In genomic region chr2:93333817-93334731, GRCm38 (mm10) we compare ENCODE assay signal across 8 mouse cellular contexts. TPM values are rescaled to one million over a fixed set of nuclear protein-coding genes. Genes with fewer than 3 reads are reported as not detected.
A peak's percentile ranks its signal among the peaks of the same experiment; 100 is the strongest.
DNase-seq lines count a peak whose midpoint lies in the region; ATAC-seq and TF ChIP-seq lines count a peak whose summit lies in the region.

Gene Tspan18, minus strand, starts transcription at chr2:93334505.

- no peaks in the 10 kb centered on the region for H3K4me1 ChIP-seq in bone marrow macrophage, adult 2 months (ENCODE audit: control insufficient read depth, insufficient read depth, low read length)
- H3K4me1 ChIP-seq in embryonic facial prominence, embryonic 14.5 days (ENCODE audit: control insufficient read depth, insufficient read depth, low read length), result no peaks in the 10 kb centered on the region; the same call in 1 of the 2 replicates
- peaks cover 38% of the 10 kb centered on the region for H3K4me1 ChIP-seq in heart, embryonic 11.5 days (ENCODE audit: control insufficient read depth, insufficient read depth, low read length)
- peaks cover 27% of the 10 kb centered on the region for H3K4me1 ChIP-seq in kidney, embryonic 14.5 days (ENCODE audit: control insufficient read depth, insufficient read depth, low read length)
- H3K4me1 ChIP-seq in liver, embryonic 14.5 days (replicated peaks; ENCODE audit: control insufficient read depth in 2 of 2, insufficient read depth in 2 of 2, low read length in 1 of 2), result peaks cover 3 to 5% of the 10 kb centered on the region in 2 experiments; a peak in 2 of 4 replicates
- peaks cover 19% of the 10 kb centered on the region for H3K4me1 ChIP-seq in neural tube, embryonic 11.5 days (ENCODE audit: control insufficient read depth, insufficient read depth, low read length)
- H3K4me1 ChIP-seq in stomach, postnatal 0 days (replicated peaks; ENCODE audit: control insufficient read depth, insufficient read depth), result no peaks in the 10 kb centered on the region

- H3K36me3 ChIP-seq in embryonic facial prominence, embryonic 14.5 days (ENCODE audit: control insufficient read depth, insufficient read depth, low read length), result no peaks in the 10 kb centered on the region
- no peaks in the 10 kb centered on the region for H3K36me3 ChIP-seq in heart, embryonic 11.5 days (ENCODE audit: control insufficient read depth, insufficient read depth, low read length)
- H3K36me3 ChIP-seq in kidney, embryonic 14.5 days (ENCODE audit: control insufficient read depth, insufficient read depth, low read length), result no peaks in the 10 kb centered on the region; the same call in 1 of the 2 replicates
- no peaks in the 10 kb centered on the region for H3K36me3 ChIP-seq in liver, embryonic 14.5 days (replicated peaks; ENCODE audit: control insufficient read depth, insufficient read depth, low read depth)
- H3K36me3 ChIP-seq in neural tube, embryonic 11.5 days (ENCODE audit: control insufficient read depth, insufficient read depth, low read length), result no peaks in the 10 kb centered on the region
- no peaks in the 10 kb centered on the region; the same call in 1 of the 2 replicates for H3K36me3 ChIP-seq in stomach, postnatal 0 days (ENCODE audit: control insufficient read depth, insufficient read depth, low read length)

- no peak within 1 kb of the TSS for H3K27ac ChIP-seq in bone marrow macrophage, adult 2 months (ENCODE audit: insufficient read depth, low read depth, low read length)
- H3K27ac ChIP-seq in embryonic facial prominence, embryonic 14.5 days (replicated peaks; ENCODE audit: low read depth, low read length), result peak within 1 kb of the TSS; percentile 6; the same call in 1 of the 2 replicates
- H3K27ac ChIP-seq in heart, embryonic 11.5 days (ENCODE audit: low read depth, low read length), result peak within 1 kb of the TSS; percentile 90
- peak within 1 kb of the TSS; percentile 84 for H3K27ac ChIP-seq in kidney, embryonic 14.5 days (ENCODE audit: low read depth, low read length)
- no peak within 1 kb of the TSS for H3K27ac ChIP-seq in liver, embryonic 14.5 days
- H3K27ac ChIP-seq in neural tube, embryonic 11.5 days (ENCODE audit: low read depth, low read length), result peak within 1 kb of the TSS; percentile 82
- peak within 1 kb of the TSS; percentile 81 for H3K27ac ChIP-seq in stomach, postnatal 0 days (replicated peaks)

- H3K9ac ChIP-seq in embryonic facial prominence, embryonic 14.5 days (ENCODE audit: low read depth, low read length), result peak within 1 kb of the TSS; percentile 74
- peak within 1 kb of the TSS; percentile 84 for H3K9ac ChIP-seq in heart, embryonic 11.5 days (ENCODE audit: low read depth, low read length)
- H3K9ac ChIP-seq in kidney, embryonic 14.5 days (ENCODE audit: low read depth, low read length), result peak within 1 kb of the TSS; percentile 83
- H3K9ac ChIP-seq in liver, embryonic 14.5 days (replicated peaks), result peak within 1 kb of the TSS; percentile 41
- H3K9ac ChIP-seq in neural tube, embryonic 11.5 days (ENCODE audit: low read length), result peak within 1 kb of the TSS; percentile 79
- peak within 1 kb of the TSS; percentile 67 for H3K9ac ChIP-seq in stomach, postnatal 0 days (ENCODE audit: low read length)

- peak within 1 kb of the TSS; percentile 59 for H3K4me3 ChIP-seq in bone marrow macrophage, adult 2 months (ENCODE audit: insufficient read depth, low read length)
- peak within 1 kb of the TSS; percentile 63 for H3K4me3 ChIP-seq in embryonic facial prominence, embryonic 14.5 days (ENCODE audit: low read depth, low read length)
- peak within 1 kb of the TSS; percentile 75 for H3K4me3 ChIP-seq in heart, embryonic 11.5 days (ENCODE audit: low read depth, low read length)
- peak within 1 kb of the TSS; percentile 82 for H3K4me3 ChIP-seq in kidney, embryonic 14.5 days (ENCODE audit: low read length)
- peak within 1 kb of the TSS; percentile 49 to 59 for H3K4me3 ChIP-seq in liver, embryonic 14.5 days (ENCODE audit: insufficient read depth in 1 of 2, low read depth in 2 of 2, low read length in 2 of 2)
- H3K4me3 ChIP-seq in neural tube, embryonic 11.5 days (ENCODE audit: low read depth, low read length), result peak within 1 kb of the TSS; percentile 89
- peak within 1 kb of the TSS; percentile 69 for H3K4me3 ChIP-seq in stomach, postnatal 0 days (ENCODE audit: low read depth, low read length)

- TF ChIP-seq EP300 in liver, embryonic 14.5 days (IDR thresholded peaks at IDR 0.05; ENCODE audit: low read depth), result no peak
- TF ChIP-seq EP300 in stomach, postnatal 0 days (optimal IDR thresholded peaks at IDR 0.05), result no peak

- no peaks in the 10 kb centered on the region for H3K27me3 ChIP-seq in embryonic facial prominence, embryonic 14.5 days (replicated peaks; ENCODE audit: control insufficient read depth, insufficient read depth, low read length)
- no peaks in the 10 kb centered on the region for H3K27me3 ChIP-seq in heart, embryonic 11.5 days (ENCODE audit: control insufficient read depth, insufficient read depth, low read length)
- no peaks in the 10 kb centered on the region for H3K27me3 ChIP-seq in kidney, embryonic 14.5 days (ENCODE audit: control insufficient read depth, insufficient read depth, low read length)
- peaks cover 9% of the 10 kb centered on the region for H3K27me3 ChIP-seq in liver, embryonic 14.5 days (ENCODE audit: control insufficient read depth, insufficient read depth, low read length)
- H3K27me3 ChIP-seq in neural tube, embryonic 11.5 days (ENCODE audit: control insufficient read depth, insufficient read depth, low read length), result no peaks in the 10 kb centered on the region
- H3K27me3 ChIP-seq in stomach, postnatal 0 days (ENCODE audit: control insufficient read depth, insufficient read depth, low read length), result no peaks in the 10 kb centered on the region

- DNase-seq in B cell, adult 2 months, result peak; percentile 34 to 43
- peak; percentile 87 for DNase-seq in embryonic facial prominence, embryonic 14.5 days (ENCODE audit: low spot score)
- DNase-seq in liver, embryonic 14.5 days (ENCODE audit: low read depth in 3 of 3, low spot score in 3 of 3), result peak; percentile 42 to 53 (median 52)
- DNase-seq in neural tube, embryonic 11.5 days (ENCODE audit: low spot score), result peak; percentile 89
- peak; percentile 89 for DNase-seq in stomach, postnatal 0 days (ENCODE audit: low spot score)

- TF ChIP-seq CTCF in bone marrow macrophage, adult 2 months (IDR thresholded peaks at IDR 0.05; ENCODE audit: low read depth, low read length), result no peak; the same call in 1 of the 2 replicates
- 0 out of 2 replicates have a peak, but pooled peaks have one; percentile 5 for TF ChIP-seq CTCF in liver, embryonic 14.5 days (IDR thresholded peaks at IDR 0.05; ENCODE audit: low read depth)
- no peak for TF ChIP-seq CTCF in stomach, postnatal 0 days (IDR thresholded peaks at IDR 0.05; ENCODE audit: low read depth)

- H3K9me3 ChIP-seq in embryonic facial prominence, embryonic 14.5 days (ENCODE audit: control insufficient read depth, low read length), result no peaks in the 10 kb centered on the region
- H3K9me3 ChIP-seq in heart, embryonic 11.5 days (replicated peaks; ENCODE audit: control insufficient read depth, low read length), result no peaks in the 10 kb centered on the region
- H3K9me3 ChIP-seq in kidney, embryonic 14.5 days (ENCODE audit: control insufficient read depth, low read length), result 0 out of 2 replicates have a peak, but pooled peaks cover 3% of the 10 kb centered on the region
- H3K9me3 ChIP-seq in liver, embryonic 14.5 days (ENCODE audit: control insufficient read depth, low read length), result no peaks in the 10 kb centered on the region
- H3K9me3 ChIP-seq in neural tube, embryonic 11.5 days (ENCODE audit: control insufficient read depth, low read length), result no peaks in the 10 kb centered on the region
- no peaks in the 10 kb centered on the region for H3K9me3 ChIP-seq in stomach, postnatal 0 days (ENCODE audit: control insufficient read depth, low read length)

- TF ChIP-seq POLR2A in bone marrow macrophage, adult 2 months (IDR thresholded peaks at IDR 0.05; ENCODE audit: borderline replicate concordance, low read depth, low read length), result no peak

- under 1% methylated on average over 27 of the region's 95 CpGs for WGBS in embryonic facial prominence, embryonic 14.5 days
- under 1% methylated on average over 89 of the region's 95 CpGs for WGBS in heart, embryonic 11.5 days (ENCODE audit: insufficient replicate concordance)
- WGBS in kidney, embryonic 14.5 days, result under 1% methylated on average over 71 of the region's 95 CpGs
- under 1% methylated on average over 95 of the region's 95 CpGs for WGBS in liver, embryonic 14.5 days (ENCODE audit: insufficient replicate concordance)
- under 1% methylated on average over 89 of the region's 95 CpGs for WGBS in neural tube, embryonic 11.5 days
- under 1% methylated on average over 93 of the region's 95 CpGs for WGBS in stomach, postnatal 0 days

- peak; percentile 85 for ATAC-seq in embryonic facial prominence, embryonic 14.5 days (ENCODE audit: low read depth)
- peak; percentile 82 for ATAC-seq in heart, embryonic 11.5 days (replicated peaks; ENCODE audit: insufficient number of reproducible peaks, low FRiP score, low TSS enrichment)
- ATAC-seq in kidney, embryonic 14.5 days (ENCODE audit: low FRiP score, low TSS enrichment), result peak; percentile 85
- ATAC-seq in liver, embryonic 14.5 days (ENCODE audit: insufficient read depth), result peak; percentile 86
- ATAC-seq in neural tube, embryonic 11.5 days (ENCODE audit: insufficient read depth, low FRiP score, low TSS enrichment), result peak; percentile 85
- ATAC-seq in stomach, postnatal 0 days (ENCODE audit: low FRiP score, low TSS enrichment), result peak; percentile 84

- H3K4me2 ChIP-seq in embryonic facial prominence, embryonic 14.5 days (ENCODE audit: low read depth, low read length), result peak within 1 kb of the TSS; percentile 100
- peak within 1 kb of the TSS; percentile 75 for H3K4me2 ChIP-seq in heart, embryonic 11.5 days
- peak within 1 kb of the TSS; percentile 95 for H3K4me2 ChIP-seq in kidney, embryonic 14.5 days (replicated peaks; ENCODE audit: low read depth, low read length)
- peak within 1 kb of the TSS; percentile 92 for H3K4me2 ChIP-seq in liver, embryonic 14.5 days (ENCODE audit: low read depth)
- H3K4me2 ChIP-seq in neural tube, embryonic 11.5 days (ENCODE audit: low read depth), result peak within 1 kb of the TSS; percentile 94
- H3K4me2 ChIP-seq in stomach, postnatal 0 days (replicated peaks; ENCODE audit: low read depth), result peak within 1 kb of the TSS; percentile 99

RNA-seq across cellular contexts. Expression of gene Tspan18, which starts in this region (rescaled TPM):
- not detected in 2 replicates for polyA plus RNA-seq in bone marrow macrophage, adult 2 months (2012; ENCODE audit: insufficient read depth, insufficient read length, missing spikeins)
- 31.2 and 34.5 TPM in 2 replicates for polyA plus RNA-seq in embryonic facial prominence, embryonic 14.5 days (2014; fragmentation: Nextera tagmentation; extraction: Ambion mirVana)
- polyA plus RNA-seq in heart, embryonic 11.5 days (2014; fragmentation: Nextera tagmentation; extraction: Ambion mirVana), result 75.5 and 84.5 TPM in 2 replicates
- polyA plus RNA-seq in kidney, embryonic 14.5 days (2014; fragmentation: Nextera tagmentation; extraction: Ambion mirVana), result 40.8 and 49.2 TPM in 2 replicates
- 2.2 and 2.5 TPM in 2 replicates for polyA plus RNA-seq in liver, embryonic 14.5 days (2012; rRNA removed)
- polyA plus RNA-seq in liver, embryonic 14.5 days (2014; fragmentation: Nextera tagmentation; extraction: Ambion mirVana), result 2.3 and 3.9 TPM in 2 replicates
- polyA plus RNA-seq in neural tube, embryonic 11.5 days (2014; fragmentation: Nextera tagmentation; extraction: Ambion mirVana), result 71.9 and 72.3 TPM in 2 replicates
- 8.2 and 8.7 TPM in 2 replicates for polyA plus RNA-seq in stomach, postnatal 0 days (2015; fragmentation: Nextera tagmentation; extraction: Ambion mirVana)

Comparison
In these comparisons a context has a peak if more than half of its experiments do, and no peak if none do; other contexts are left out.
1. DNase-seq: peak in every context shown above with its lines; median percentile 89 in neural tube, embryonic 11.5 days; 89 in stomach, postnatal 0 days; 87 in embryonic facial prominence, embryonic 14.5 days; 52 in liver, embryonic 14.5 days; 38 in B cell, adult 2 months.
2. H3K27ac ChIP-seq: peak in embryonic facial prominence, embryonic 14.5 days (single experiment), heart, embryonic 11.5 days (single experiment), kidney, embryonic 14.5 days (single experiment), neural tube, embryonic 11.5 days (single experiment) and stomach, postnatal 0 days (single experiment); none in bone marrow macrophage, adult 2 months (single experiment) and liver, embryonic 14.5 days (single experiment).
3. Peak in every context shown above with its lines, with median percentiles within 50 percentile points of each other: H3K4me3 ChIP-seq, ATAC-seq, H3K4me2 ChIP-seq and H3K9ac ChIP-seq.